Mouse (Mus musculus) lung, embryonic 15.5 days (tissue): Measurements from ENCODE around the gene Ppp1r11. TPM values are rescaled to one million over a fixed set of nuclear protein-coding genes. Genes with fewer than 3 reads are reported as not detected.

ENCODE experiments used
- ATAC-seq: fragments of 200-750 bp; cut with Nextera tagmentation; 2 replicates; pipeline ENCODE4 v1.8.0; 2017; ENCODE audit warnings: moderate number of reproducible peaks, borderline replicate concordance; ENCODE audit not compliant: low FRiP score, low TSS enrichment; ENCODE audit errors: extremely low read depth
- H3K27ac ChIP-seq: fragments of 300-500 bp; sonication (generic); 2 replicates; pipeline ENCODE4 v1.5.1; 2015; ENCODE audit warnings: moderate library complexity, mild to moderate bottlenecking, inconsistent platforms
- H3K27me3 ChIP-seq: fragments of 300-500 bp; sonication (generic); 2 replicates; pipeline ENCODE4 v1.6.1; 2015; ENCODE audit warnings: inconsistent platforms
- H3K36me3 ChIP-seq: fragments of 300-500 bp; sonication (generic); 2 replicates; pipeline ENCODE4 v1.6.1; 2015; ENCODE audit warnings: inconsistent platforms
- H3K4me1 ChIP-seq: fragments of 300-500 bp; sonication (generic); 2 replicates; pipeline ENCODE4 v1.6.1; 2015; ENCODE audit warnings: inconsistent platforms
- H3K4me2 ChIP-seq: fragments of 300-500 bp; sonication (generic); 2 replicates; pipeline ENCODE4 v1.6.1; 2015; ENCODE audit warnings: inconsistent platforms, mild to moderate bottlenecking, moderate library complexity
- H3K4me3 ChIP-seq: fragments of 300-500 bp; sonication (generic); 2 replicates; pipeline ENCODE4 v1.5.1; 2015; ENCODE audit warnings: mild to moderate bottlenecking, inconsistent platforms
- H3K9ac ChIP-seq: fragments of 300-500 bp; sonication (generic); 2 replicates; pipeline ENCODE4 v1.6.1; 2015; ENCODE audit warnings: inconsistent platforms
- H3K9me3 ChIP-seq: fragments of 300-500 bp; sonication (generic); 2 replicates; pipeline ENCODE4 v1.6.1; 2016; ENCODE audit warnings: inconsistent platforms
- WGBS: fragments of 180-500 bp; shearing (Covaris S2); methylation state at CpG from one replicate; pipeline ENCODE4 v1.1.7; 2015; 5-methylcytosine and 5-hydroxymethylcytosine counted together
- polyA plus RNA-seq: library from polyadenylated mRNA; unstranded; fragments of >200 nt; fragmentation: Nextera tagmentation; extraction: Ambion mirVana; gene quantifications from 2 replicates; pipeline ENCODE4 v1.2.1, GENCODE M21; 2015

Gene Ppp1r11
- polyA plus RNA-seq, 1 experiment from 2014 or later: 104 TPM

GRCm38 (mm10) chr17:36931806-36932205 is 19.7 kb downstream of the Ppp1r11 start:
- Histone ChIP-seq H3K4me1 (0 out of 2 replicates have a peak, but pooled peaks cover 3% of the 10 kb centered on the region), H3K4me3 (no peak overlapping the region), H3K27ac (no peak overlapping the region), H3K36me3 (no peaks in the 10 kb centered on the region), H3K27me3 (peaks cover 9% of the 10 kb centered on the region; the same call in 1 of the 2 replicates), H3K4me2 (no peak overlapping the region), H3K9ac (no peak overlapping the region), H3K9me3 (no peaks in the 10 kb centered on the region)
- ATAC-seq: no peak
- 48% methylated on average over 2 of the region's 2 CpGs for WGBS

- H3K4me3 ChIP-seq: no peak overlapping the region
- ATAC-seq: no peak
- H3K9me3 ChIP-seq: no peaks in the 10 kb centered on the region
- H3K27ac ChIP-seq: no peak overlapping the region
- no peak overlapping the region for H3K4me2 ChIP-seq
- no peak overlapping the region for H3K9ac ChIP-seq
- H3K36me3 ChIP-seq: no peaks in the 10 kb centered on the region
- H3K27me3 ChIP-seq: peaks cover 5% of the 10 kb centered on the region; the same call in 1 of the 2 replicates
- H3K4me1 ChIP-seq: 0 out of 2 replicates have a peak, but pooled peaks cover 3% of the 10 kb centered on the region
- WGBS: 77% methylated on average over 4 of the region's 4 CpGs
Observed at GRCm38 (mm10) chr17:36931130-36931529, 20.4 kb downstream of the Ppp1r11 start.

GRCm38 (mm10) chr17:36930233-36930632 is 21.3 kb downstream of the Ppp1r11 start:
- 0 out of 2 replicates have a peak, but pooled peaks cover 3% of the 10 kb centered on the region for H3K4me1 ChIP-seq
- no peak overlapping the region for H3K4me2 ChIP-seq
- no peak overlapping the region for H3K4me3 ChIP-seq
- no peak overlapping the region for H3K9ac ChIP-seq
- 64% methylated on average over 6 of the region's 6 CpGs for WGBS
- H3K36me3 ChIP-seq: no peaks in the 10 kb centered on the region
- no peak overlapping the region for H3K27ac ChIP-seq
- peaks cover 5% of the 10 kb centered on the region; the same call in 1 of the 2 replicates for H3K27me3 ChIP-seq
- H3K9me3 ChIP-seq: no peaks in the 10 kb centered on the region
- ATAC-seq: no peak

- Histone ChIP-seq H3K9me3 (no peaks in the 10 kb centered on the region), H3K9ac (no peak overlapping the region), H3K36me3 (no peaks in the 10 kb centered on the region), H3K4me2 (no peak overlapping the region), H3K27me3 (peaks cover 4% of the 10 kb centered on the region; the same call in 1 of the 2 replicates), H3K27ac (no peak overlapping the region), H3K4me3 (no peak overlapping the region), H3K4me1 (0 out of 2 replicates have a peak, but pooled peaks cover 3% of the 10 kb centered on the region)
- 67% methylated on average over 12 of the region's 12 CpGs for WGBS
- no peak for ATAC-seq
Observed at GRCm38 (mm10) chr17:36929236-36929932, 22.2 kb downstream of the Ppp1r11 start.

GRCm38 (mm10) chr17:36927496-36928120 is 23.9 kb downstream of the Ppp1r11 start:
- Histone ChIP-seq H3K9me3 (no peaks in the 10 kb centered on the region), H3K36me3 (no peaks in the 10 kb centered on the region), H3K27ac (no peak overlapping the region), H3K4me2 (no peak overlapping the region), H3K27me3 (no peaks in the 10 kb centered on the region), H3K4me1 (0 out of 2 replicates have a peak, but pooled peaks cover 3% of the 10 kb centered on the region), H3K9ac (no peak overlapping the region), H3K4me3 (no peak overlapping the region)
- WGBS: 16% methylated on average over 10 of the region's 10 CpGs
- ATAC-seq: no peak

- H3K4me3 ChIP-seq: no peak overlapping the region
- no peaks in the 10 kb centered on the region for H3K36me3 ChIP-seq
- H3K9ac ChIP-seq: no peak overlapping the region
- no peaks in the 10 kb centered on the region for H3K9me3 ChIP-seq
- H3K4me2 ChIP-seq: no peak overlapping the region
- no peak overlapping the region for H3K27ac ChIP-seq
- H3K4me1 ChIP-seq: no peaks in the 10 kb centered on the region
- WGBS: 50% methylated on average over 4 of the region's 4 CpGs
- no peak for ATAC-seq
- H3K27me3 ChIP-seq: no peaks in the 10 kb centered on the region
Observed at GRCm38 (mm10) chr17:36923491-36923890, 28.1 kb downstream of the Ppp1r11 start.

GRCm38 (mm10) chr17:36922715-36923114 is 28.8 kb downstream of the Ppp1r11 start:
- ATAC-seq: no peak

GRCm38 (mm10) chr17:36920239-36920638 is 31.3 kb downstream of the Ppp1r11 start:
- Histone ChIP-seq H3K27me3 (no peaks in the 10 kb centered on the region), H3K27ac (no peak overlapping the region), H3K4me2 (no peak overlapping the region), H3K9ac (no peak overlapping the region), H3K9me3 (no peaks in the 10 kb centered on the region), H3K4me1 (no peaks in the 10 kb centered on the region), H3K36me3 (no peaks in the 10 kb centered on the region), H3K4me3 (no peak overlapping the region)
- no peak for ATAC-seq
- WGBS: 37% methylated on average over 15 of the region's 15 CpGs

More at GRCm38 (mm10) chr17:36922715-36923114, 28.8 kb downstream of the Ppp1r11 start:
- no peaks in the 10 kb centered on the region for H3K27me3 ChIP-seq
- no peak overlapping the region for H3K4me2 ChIP-seq
- 73% methylated on average over 4 of the region's 4 CpGs for WGBS
- H3K4me1 ChIP-seq: no peaks in the 10 kb centered on the region
- H3K9ac ChIP-seq: no peak overlapping the region
- H3K9me3 ChIP-seq: no peaks in the 10 kb centered on the region
- H3K4me3 ChIP-seq: no peak overlapping the region
- no peaks in the 10 kb centered on the region for H3K36me3 ChIP-seq
- H3K27ac ChIP-seq: no peak overlapping the region

- Histone ChIP-seq H3K9ac (no peak overlapping the region), H3K36me3 (no peaks in the 10 kb centered on the region), H3K27ac (no peak overlapping the region), H3K4me1 (no peaks in the 10 kb centered on the region), H3K4me2 (no peak overlapping the region), H3K27me3 (no peaks in the 10 kb centered on the region), H3K9me3 (no peaks in the 10 kb centered on the region), H3K4me3 (no peak overlapping the region)
- ATAC-seq: no peak; the same call in 1 of the 2 replicates
- WGBS: 13% methylated on average over 9 of the region's 9 CpGs
Observed at GRCm38 (mm10) chr17:36915076-36915475, 36.5 kb downstream of the Ppp1r11 start.

- H3K4me1 ChIP-seq: no peaks in the 10 kb centered on the region
- H3K36me3 ChIP-seq: no peaks in the 10 kb centered on the region
- H3K27ac ChIP-seq: no peak overlapping the region
- 8% methylated on average over 2 of the region's 2 CpGs for WGBS
- ATAC-seq: no peak
- H3K27me3 ChIP-seq: no peaks in the 10 kb centered on the region
- no peak overlapping the region for H3K4me3 ChIP-seq
- no peak overlapping the region for H3K4me2 ChIP-seq
- no peak overlapping the region for H3K9ac ChIP-seq
- H3K9me3 ChIP-seq: no peaks in the 10 kb centered on the region
Observed at GRCm38 (mm10) chr17:36914108-36914507, 37.4 kb downstream of the Ppp1r11 start.

GRCm38 (mm10) chr17:36912031-36912430 is 39.5 kb downstream of the Ppp1r11 start:
- Histone ChIP-seq H3K27ac (no peak overlapping the region), H3K9ac (no peak overlapping the region), H3K4me1 (no peaks in the 10 kb centered on the region), H3K9me3 (no peaks in the 10 kb centered on the region), H3K4me3 (no peak overlapping the region), H3K36me3 (no peaks in the 10 kb centered on the region), H3K27me3 (no peaks in the 10 kb centered on the region), H3K4me2 (no peak overlapping the region)
- WGBS: 49% methylated on average over 2 of the region's 2 CpGs
- no peak for ATAC-seq

- ATAC-seq: no peak
- Histone ChIP-seq H3K9ac (no peak overlapping the region), H3K27ac (no peak overlapping the region), H3K4me3 (no peak overlapping the region), H3K4me2 (no peak overlapping the region), H3K27me3 (no peaks in the 10 kb centered on the region), H3K4me1 (no peaks in the 10 kb centered on the region), H3K36me3 (no peaks in the 10 kb centered on the region), H3K9me3 (no peaks in the 10 kb centered on the region)
- 48% methylated on average over 4 of the region's 4 CpGs for WGBS
Observed at GRCm38 (mm10) chr17:36909802-36910201, 41.7 kb downstream of the Ppp1r11 start.
